Mouse (Mus musculus): ENCODE measurements around the gene Lmbr1l. TPM values are rescaled to one million over a fixed set of nuclear protein-coding genes. Genes with fewer than 3 reads are reported as not detected.
"Not testable (repeated sequence)": the region's sequence is repeated elsewhere in the genome, so short reads cannot be mapped to it uniquely, and the experiment has no call there.

Gene Lmbr1l
- polyA plus RNA-seq, 1 experiment from 2014 or later = 14.5 TPM

- WGBS = 87% methylated on average over 11 of the region's 15 CpGs
- H3K9ac ChIP-seq, H3K27ac ChIP-seq: not testable (repeated sequence)
Observed at GRCm38 (mm10) chr15:98951122-98952062, 33.4 kb upstream of the Lmbr1l start.

GRCm38 (mm10) chr15:98949607-98949892 is 31.5 kb upstream of the Lmbr1l start:
- no peak overlapping the region for H3K27ac ChIP-seq
- WGBS = 64% methylated on average over 3 of the region's 3 CpGs
- no peak overlapping the region for H3K9ac ChIP-seq
- no peak for ATAC-seq (ENCODE audit: insufficient read depth, low FRiP score, low read depth)
- no peaks in the 10 kb centered on the region for H3K9me3 ChIP-seq
- no peak overlapping the region for H3K4me3 ChIP-seq (replicated peaks)
- H3K4me1 ChIP-seq = peaks cover 5% of the 10 kb centered on the region; the same call in 1 of the 2 replicates
- H3K36me3 ChIP-seq = no peaks in the 10 kb centered on the region
- H3K4me2 ChIP-seq = no peak overlapping the region
- H3K27me3 ChIP-seq (replicated peaks) = no peaks in the 10 kb centered on the region

More at GRCm38 (mm10) chr15:98951122-98952062, 33.4 kb upstream of the Lmbr1l start:
- not testable (repeated sequence) for H3K36me3 ChIP-seq; H3K27me3 ChIP-seq (replicated peaks); ATAC-seq (ENCODE audit: insufficient read depth, low FRiP score, low read depth); H3K9me3 ChIP-seq; H3K4me1 ChIP-seq
- peak overlapping the region; percentile 76 for H3K4me3 ChIP-seq (replicated peaks)
- H3K4me2 ChIP-seq = peak overlapping the region; percentile 62

GRCm38 (mm10) chr15:98948857-98949606 is 31.0 kb upstream of the Lmbr1l start:
- Histone ChIP-seq H3K4me2 (no peak overlapping the region), H3K4me3 (replicated peaks) (no peak overlapping the region), H3K9ac (no peak overlapping the region), H3K36me3 (no peaks in the 10 kb centered on the region), H3K4me1 (peaks cover 4% of the 10 kb centered on the region; the same call in 1 of the 2 replicates), H3K9me3 (no peaks in the 10 kb centered on the region), H3K27me3 (replicated peaks) (no peaks in the 10 kb centered on the region), H3K27ac (no peak overlapping the region)
- 71% methylated on average over 6 of the region's 6 CpGs for WGBS
- no peak for ATAC-seq (ENCODE audit: insufficient read depth, low FRiP score, low read depth)

GRCm38 (mm10) chr15:98948382-98948781 is 30.4 kb upstream of the Lmbr1l start:
- H3K27ac ChIP-seq = no peak overlapping the region
- no peaks in the 10 kb centered on the region for H3K36me3 ChIP-seq
- H3K4me3 ChIP-seq (replicated peaks) = no peak overlapping the region
- no peak overlapping the region for H3K4me2 ChIP-seq
- peaks cover 3% of the 10 kb centered on the region; the same call in 1 of the 2 replicates for H3K4me1 ChIP-seq
- no peak overlapping the region for H3K9ac ChIP-seq
- ATAC-seq (ENCODE audit: insufficient read depth, low FRiP score, low read depth) = no peak
- H3K9me3 ChIP-seq = no peaks in the 10 kb centered on the region
- no peaks in the 10 kb centered on the region for H3K27me3 ChIP-seq (replicated peaks)

GRCm38 (mm10) chr15:98947884-98948283 is 29.9 kb upstream of the Lmbr1l start:
- Histone ChIP-seq H3K9me3 (no peaks in the 10 kb centered on the region), H3K9ac (no peak overlapping the region), H3K27ac (no peak overlapping the region), H3K4me3 (replicated peaks) (no peak overlapping the region), H3K36me3 (no peaks in the 10 kb centered on the region), H3K27me3 (replicated peaks) (no peaks in the 10 kb centered on the region), H3K4me2 (no peak overlapping the region), H3K4me1 (peaks cover 3% of the 10 kb centered on the region; the same call in 1 of the 2 replicates)
- 49% methylated on average over 3 of the region's 3 CpGs for WGBS
- no peak for ATAC-seq (ENCODE audit: insufficient read depth, low FRiP score, low read depth)

GRCm38 (mm10) chr15:98943133-98943532 is 25.1 kb upstream of the Lmbr1l start:
- no peak overlapping the region for H3K27ac ChIP-seq
- no peak overlapping the region for H3K9ac ChIP-seq
- no peak overlapping the region for H3K4me3 ChIP-seq (replicated peaks)
- no peaks in the 10 kb centered on the region for H3K4me1 ChIP-seq
- no peaks in the 10 kb centered on the region for H3K9me3 ChIP-seq
- H3K4me2 ChIP-seq = no peak overlapping the region
- ATAC-seq (ENCODE audit: insufficient read depth, low FRiP score, low read depth) = no peak
- WGBS = 63% methylated on average over 4 of the region's 4 CpGs
- H3K36me3 ChIP-seq = no peaks in the 10 kb centered on the region
- H3K27me3 ChIP-seq (replicated peaks) = no peaks in the 10 kb centered on the region

GRCm38 (mm10) chr15:98942081-98942480 is 24.1 kb upstream of the Lmbr1l start:
- no peak overlapping the region for H3K27ac ChIP-seq
- H3K9me3 ChIP-seq = no peaks in the 10 kb centered on the region
- no peak overlapping the region for H3K4me2 ChIP-seq
- H3K4me3 ChIP-seq (replicated peaks) = no peak overlapping the region
- WGBS = 68% methylated on average over 4 of the region's 4 CpGs
- no peaks in the 10 kb centered on the region for H3K27me3 ChIP-seq (replicated peaks)
- H3K4me1 ChIP-seq = no peaks in the 10 kb centered on the region
- H3K9ac ChIP-seq = no peak overlapping the region
- ATAC-seq (ENCODE audit: insufficient read depth, low FRiP score, low read depth) = no peak
- H3K36me3 ChIP-seq = no peaks in the 10 kb centered on the region

GRCm38 (mm10) chr15:98941539-98941938 is 23.5 kb upstream of the Lmbr1l start:
- Histone ChIP-seq H3K9me3 (no peaks in the 10 kb centered on the region), H3K27me3 (replicated peaks) (no peaks in the 10 kb centered on the region), H3K36me3 (no peaks in the 10 kb centered on the region), H3K9ac (no peak overlapping the region), H3K4me2 (no peak overlapping the region), H3K27ac (no peak overlapping the region), H3K4me1 (no peaks in the 10 kb centered on the region), H3K4me3 (replicated peaks) (no peak overlapping the region)
- no peak for ATAC-seq (ENCODE audit: insufficient read depth, low FRiP score, low read depth)
- WGBS = 72% methylated on average over 2 of the region's 2 CpGs

- no peak for ATAC-seq (ENCODE audit: insufficient read depth, low FRiP score, low read depth)
- peaks cover 2% of the 10 kb centered on the region; the same call in 1 of the 2 replicates for H3K4me1 ChIP-seq
- WGBS = 70% methylated on average over 10 of the region's 10 CpGs
- no peak overlapping the region for H3K4me3 ChIP-seq (replicated peaks)
- no peak overlapping the region for H3K9ac ChIP-seq
- H3K36me3 ChIP-seq = no peaks in the 10 kb centered on the region
- H3K4me2 ChIP-seq = no peak overlapping the region
- no peaks in the 10 kb centered on the region for H3K9me3 ChIP-seq
- H3K27me3 ChIP-seq (replicated peaks) = no peaks in the 10 kb centered on the region
- no peak overlapping the region for H3K27ac ChIP-seq
Observed at GRCm38 (mm10) chr15:98940816-98941215, 22.8 kb upstream of the Lmbr1l start.

- Histone ChIP-seq H3K9ac (peak within 1 kb of the TSS; percentile 94), H3K36me3 (0 out of 2 replicates have a peak, but pooled peaks cover 5% of the 10 kb centered on the region), H3K9me3 (no peaks in the 10 kb centered on the region), H3K27ac (peak within 1 kb of the TSS; percentile 99), H3K4me1 (peaks cover 9% of the 10 kb centered on the region), H3K4me2 (peak within 1 kb of the TSS; percentile 86), H3K27me3 (replicated peaks) (no peaks in the 10 kb centered on the region), H3K4me3 (replicated peaks) (peak within 1 kb of the TSS; percentile 82)
- under 1% methylated on average over 58 of the region's 58 CpGs for WGBS
- peak; percentile 95 for ATAC-seq (ENCODE audit: insufficient read depth, low FRiP score, low read depth)
Observed at GRCm38 (mm10) chr15:98934217-98934839, 16.3 kb upstream of the Lmbr1l start, which contains the start of gene Tuba1b. TSS of gene Tuba1b (minus strand) at chr15:98934565.

GRCm38 (mm10) chr15:98933833-98934216 is 15.8 kb upstream of the Lmbr1l start:
- peak overlapping the region; percentile 99 for H3K27ac ChIP-seq
- WGBS = under 1% methylated on average over 35 of the region's 35 CpGs

More at GRCm38 (mm10) chr15:98933833-98934216, 15.8 kb upstream of the Lmbr1l start:
- peaks cover 12% of the 10 kb centered on the region for H3K4me1 ChIP-seq
- peak; percentile 70 for ATAC-seq (ENCODE audit: insufficient read depth, low FRiP score, low read depth)
- H3K27me3 ChIP-seq (replicated peaks) = no peaks in the 10 kb centered on the region
- H3K4me2 ChIP-seq = peak overlapping the region; percentile 86
- H3K9ac ChIP-seq = peak overlapping the region; percentile 94
- no peaks in the 10 kb centered on the region for H3K9me3 ChIP-seq
- H3K36me3 ChIP-seq = 0 out of 2 replicates have a peak, but pooled peaks cover 5% of the 10 kb centered on the region
- peak overlapping the region; percentile 82 for H3K4me3 ChIP-seq (replicated peaks)

All from stomach, embryonic 15.5 days (tissue).